Mouse (Mus musculus) heart, adult 18-20 months (tissue): ENCODE measurements around the gene H2al3. TPM values are rescaled to one million over a fixed set of nuclear protein-coding genes. Genes with fewer than 3 reads are reported as not detected.

Experiments used
- DNase-seq, 2 experiments: peaks; one replicate each; pipeline ENCODE4 v3.0.0; 2021 to 2022; ENCODE audit warnings: mixed read lengths in 1 of 2
- long read RNA-seq, 2 experiments: library from polyadenylated mRNA; stranded (forward); transcript quantifications; one replicate each; pipeline ENCODE4 v2.0.0; 2021
- total RNA-seq, 2 experiments: library from RNA; stranded (reverse); gene quantifications; 2 replicates each; pipeline ENCODE4 v1.2.3; 2021

Gene H2al3
- total RNA-seq: not detected
- long read RNA-seq, experiment 1: 0 reads
- long read RNA-seq, experiment 2: 0 reads

- no peak for DNase-seq
Measured at GRCm38 (mm10) chrX:9849403-9849802, at the start of gene H2al3. Gene H2al3, plus strand, starts transcription at chrX:9849703.

- DNase-seq: no peak
Measured at GRCm38 (mm10) chrX:9810101-9810500, 39.4 kb upstream of the H2al3 start.

- DNase-seq: no peak
Measured at GRCm38 (mm10) chrX:9812469-9812868, 37.0 kb upstream of the H2al3 start.

GRCm38 (mm10) chrX:9834779-9835178, 14.7 kb upstream of the H2al3 start:
- DNase-seq: no peak

GRCm38 (mm10) chrX:9846628-9847027, 2.9 kb upstream of the H2al3 start, which contains the start of gene Hypm:
Gene Hypm, plus strand, starts transcription at chrX:9846928.
- no peak for DNase-seq

- DNase-seq: no peak
Measured at GRCm38 (mm10) chrX:9861859-9862258, 12.4 kb downstream of the H2al3 start.

GRCm38 (mm10) chrX:9875519-9875918, 26.0 kb downstream of the H2al3 start:
- no peak for DNase-seq

GRCm38 (mm10) chrX:9885322-9885721, 35.8 kb downstream of the H2al3 start, which contains the start of gene Sytl5:
Gene Sytl5, plus strand, starts transcription at chrX:9885622.
- no peak for DNase-seq

Other genes with a start within 250 kb of the H2al3 start
- gene Dynlt3, start 186.7 kb upstream of the H2al3 start, total RNA-seq: 10 to 100 TPM; 49.3 to 65.5 TPM
- not detected for gene Hypm, start 2.8 kb upstream of the H2al3 start, total RNA-seq
- gene Sytl5, start 35.9 kb downstream of the H2al3 start, total RNA-seq: not detected